ENCODE assay signal across 16 mouse cellular contexts in genomic region chr17:3736936-3737335, GRCm38 (mm10). TPM values are rescaled to one million over a fixed set of nuclear protein-coding genes. Genes with fewer than 3 reads are reported as not detected.
DNase-seq lines count a peak whose midpoint lies in the region; ATAC-seq lines count a peak whose summit lies in the region.
"Had no signal": no experiment of that assay in that cellular context is flagged by ENCODE, and none has a peak within 500 bp of the region (broad histone marks: within the 10 kb centered on the region; RNA-seq: fewer than 3 reads in every experiment).

No protein-coding gene starts in this region.

- DNase-seq in kidney, postnatal 10 days, result peak; percentile 17
- DNase-seq in kidney, adult 11 months, result no peak
- peak; percentile 44 for DNase-seq in ovary, adult 18-20 months (ENCODE audit: low spot score)
- no peak for DNase-seq in ovary, postnatal 36 days (ENCODE audit: low spot score)
- DNase-seq in brain, adult 2 months (ENCODE audit: low read depth, low spot score), result peak; percentile 54
- DNase-seq in cerebellum, adult 18-20 months, result no peak
- DNase-seq: B cell, adult 2 months; cerebellum, postnatal 10 days; gastrocnemius, postnatal 10 days; heart, adult 18-20 months; heart, postnatal 36 days; right cerebral cortex, postnatal 25 days; thymus, adult 2 months had no signal

- ATAC-seq in erythroblast, adult 5-6 weeks (replicated peaks; ENCODE audit: low FRiP score, poor library complexity, severe bottlenecking), result no peak

RNA-seq across cellular contexts. Expression of gene Nox3, which starts 40.9 kb away (rescaled TPM):
- total RNA-seq in erythroblast, adult 5-6 weeks (2015; ENCODE audit: low replicate concordance), result not detected in 2 replicates
- not detected in 2 replicates for total RNA-seq in erythroblast, adult 5-6 weeks (2017; ENCODE audit: low replicate concordance)
- total RNA-seq: gastrocnemius, postnatal 10 days; heart, adult 18-20 months; heart, postnatal 36 days; layer of hippocampus, adult 18-20 months; left cerebral cortex, postnatal 25 days had no signal

Comparison
In these comparisons a context has a peak if more than half of its experiments do, and no peak if none do; other contexts are left out.
1. DNase-seq: peak in kidney, postnatal 10 days (single experiment), ovary, adult 18-20 months (single experiment) and brain, adult 2 months (single experiment); none in kidney, adult 11 months (single experiment), ovary, postnatal 36 days (single experiment) and cerebellum, adult 18-20 months (0 of 2).